Mouse (Mus musculus) adipose tissue, adult 10 weeks (tissue): Measurements from ENCODE around the gene Drg1. TPM values are rescaled to one million over a fixed set of nuclear protein-coding genes. Genes with fewer than 3 reads are reported as not detected.

Source experiments
- polyA plus RNA-seq: library from polyadenylated mRNA; stranded (reverse); fragments of 350-450 nt; fragmentation: Illumina TruSeq; extraction: RNeasy Lipid Tissue Mini Kit (QIAGEN cat#74804); gene quantifications from one replicate; pipeline ENCODE4 v1.2.3, GENCODE M21; 2014; ENCODE audit warnings: low read depth, low replicate concordance

Gene Drg1
- polyA plus RNA-seq = 67.9 TPM

DNA sequence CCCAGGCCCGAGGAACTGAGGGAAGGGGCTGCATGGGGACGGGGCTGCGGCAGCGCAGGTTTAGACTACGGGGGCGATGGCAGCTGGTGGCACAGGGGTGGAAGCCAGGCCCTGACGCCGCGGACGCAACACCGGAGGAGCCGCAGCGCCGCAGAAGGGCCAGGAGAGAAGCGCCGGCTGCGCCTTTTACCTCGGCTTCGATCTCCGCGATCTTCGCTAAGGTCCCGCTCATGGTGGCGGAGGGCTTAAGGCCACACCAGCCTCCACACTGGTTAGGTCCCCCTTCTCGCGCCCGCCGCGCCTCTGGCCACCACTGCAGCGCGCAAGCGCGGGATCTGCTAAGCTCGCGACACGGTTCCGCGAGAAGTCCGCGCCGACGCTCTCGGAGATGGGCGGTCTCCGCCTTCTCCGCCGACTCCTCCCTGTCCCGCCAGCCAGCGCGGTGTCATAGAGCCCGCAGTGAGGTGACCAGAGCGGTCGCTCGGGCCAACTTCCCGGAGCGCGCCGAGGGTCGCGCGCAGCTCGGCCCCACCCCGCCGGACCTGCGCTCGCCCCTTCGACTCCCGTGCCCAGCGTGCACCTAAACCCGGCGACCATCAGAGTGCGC is at the start of gene Drg1:
Drg1 (minus strand) TSS at position 337 of the 607 bp plus-strand sequence.

GRCm38 (mm10) chr11:3288521-3289301 is 22.5 kb upstream of the Drg1 start, which contains the start of gene Patz1:
Patz1 (plus strand) TSS chr11:3288874.

DNA sequence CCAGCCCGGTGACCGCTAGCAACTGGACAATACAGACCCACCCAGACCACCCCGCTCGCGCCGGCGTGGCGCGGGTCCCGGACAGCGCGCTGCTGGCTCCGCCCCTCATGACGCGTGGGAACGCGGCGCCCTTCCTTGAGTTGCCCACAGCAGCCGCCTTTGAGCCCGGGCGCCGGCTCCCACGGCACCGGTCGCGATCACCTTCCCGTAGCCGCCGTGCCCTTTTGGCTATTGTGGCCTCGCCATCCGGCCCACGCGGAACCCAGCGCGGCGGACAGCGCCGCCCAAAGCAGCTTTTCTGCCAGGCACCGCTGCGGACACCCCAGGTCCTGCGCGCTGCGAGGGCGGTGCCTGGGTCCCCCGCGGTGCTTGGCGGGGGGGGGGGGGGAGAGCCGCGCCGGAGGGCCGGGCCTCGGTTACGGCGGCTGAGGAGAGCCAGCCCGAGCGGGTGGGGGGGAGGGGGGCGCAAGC is 63.9 kb downstream of the Drg1 start, which contains the start of gene Eif4enif1:
Eif4enif1 (plus strand) TSS at position 162 of the 471 bp plus-strand sequence.

DNA sequence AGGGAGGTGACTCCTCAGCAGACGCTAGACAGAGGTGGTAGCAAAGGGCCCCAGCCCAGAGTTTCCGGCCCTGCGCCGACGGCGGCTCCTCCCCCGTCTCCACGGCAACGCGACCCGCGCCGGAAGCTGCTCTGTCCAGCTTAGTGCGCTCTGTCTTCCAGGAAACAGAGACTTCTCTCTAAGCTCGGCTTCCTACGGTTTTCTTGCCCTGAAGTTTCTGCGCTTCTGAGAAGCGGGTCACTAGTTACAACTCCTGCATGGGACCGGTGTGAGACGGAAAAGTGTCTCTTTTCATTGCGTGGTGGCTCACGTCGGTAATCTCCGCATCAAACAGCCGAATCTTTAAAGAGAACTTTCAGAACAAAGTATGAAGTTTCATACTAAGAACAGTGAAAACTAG is 72.9 kb downstream of the Drg1 start, which contains the start of gene Sfi1:
Sfi1 (minus strand) TSS at position 101 of the 400 bp plus-strand sequence.

Other genes with a start within 250 kb of the Drg1 start
- gene Sfi1, start 73.0 kb downstream of the Drg1 start, polyA plus RNA-seq = 27.2 TPM
- gene Eif4enif1, start 64.0 kb downstream of the Drg1 start, polyA plus RNA-seq = 33.9 TPM
- gene Patz1, start 22.5 kb upstream of the Drg1 start, polyA plus RNA-seq = 37.4 TPM
- gene Pik3ip1, start 64.0 kb upstream of the Drg1 start, polyA plus RNA-seq = 22.2 TPM
- gene Limk2, start 142.8 kb upstream of the Drg1 start, polyA plus RNA-seq = 53.4 TPM
- 30.8 TPM for gene Rnf185, start 185.9 kb upstream of the Drg1 start, polyA plus RNA-seq
- gene Pla2g3, start 221.9 kb upstream of the Drg1 start, polyA plus RNA-seq = 1.1 TPM
- 2.9 TPM for gene Inpp5j, start 238.4 kb upstream of the Drg1 start, polyA plus RNA-seq
- gene Selenom, start 248.3 kb upstream of the Drg1 start, polyA plus RNA-seq = 56.9 TPM